Mouse (Mus musculus) midbrain, embryonic 10.5 days (tissue): ENCODE data around the gene Mroh2a. TPM values are rescaled to one million over a fixed set of nuclear protein-coding genes. Genes with fewer than 3 reads are reported as not detected.

Experiments used
- DNase-seq: peaks from one replicate; pipeline ENCODE4 v3.0.0-alpha.2; 2017; ENCODE audit warnings: low spot score
- H3K27ac ChIP-seq: fragments of 300-500 bp; sonication (generic); replicated peaks from 2 replicates; pipeline ENCODE4 v1.5.1; 2016; ENCODE audit warnings: mild to moderate bottlenecking
- H3K27me3 ChIP-seq: fragments of 300-500 bp; sonication (generic); 2 replicates; pipeline ENCODE4 v1.6.1; 2016; ENCODE audit warnings: low read depth, mild to moderate bottlenecking; ENCODE audit not compliant: poor library complexity, severe bottlenecking
- H3K36me3 ChIP-seq: fragments of 300-500 bp; sonication (generic); 2 replicates; pipeline ENCODE4 v1.6.1; 2016; ENCODE audit warnings: mild to moderate bottlenecking, moderate library complexity
- H3K4me1 ChIP-seq: fragments of 300-500 bp; sonication (generic); 2 replicates; pipeline ENCODE4 v1.6.1; 2016
- H3K4me3 ChIP-seq: fragments of 300-500 bp; sonication (generic); 2 replicates; pipeline ENCODE4 v1.5.1; 2016; ENCODE audit warnings: mild to moderate bottlenecking, moderate library complexity
- H3K9me3 ChIP-seq: fragments of 300-500 bp; sonication (generic); replicated peaks from 2 replicates; pipeline ENCODE4 v1.6.1; 2016; ENCODE audit warnings: mild to moderate bottlenecking
- WGBS: fragments of 180-500 bp; shearing (Covaris S2); methylation state at CpG from one replicate; pipeline ENCODE4 v1.1.7; 2016; 5-methylcytosine and 5-hydroxymethylcytosine counted together
- polyA plus RNA-seq: library from polyadenylated mRNA; unstranded; fragments of >200 nt; fragmentation: Nextera tagmentation; extraction: Ambion mirVana; gene quantifications from 2 replicates; pipeline ENCODE4 v1.2.1, GENCODE M21; 2016

Gene Mroh2a
- polyA plus RNA-seq, 1 experiment from 2014 or later, result 0.91 TPM

- Histone ChIP-seq H3K4me1 (no peaks in the 10 kb centered on the region), H3K9me3 (peaks cover 83% of the 10 kb centered on the region), H3K36me3 (no peaks in the 10 kb centered on the region), H3K4me3 (no peak overlapping the region), H3K27ac (no peak overlapping the region), H3K27me3 (no peaks in the 10 kb centered on the region)
- DNase-seq, result no peak
- WGBS, result 41% methylated on average over 2 of the region's 2 CpGs
Measured at GRCm38 (mm10) chr1:88289152-88289551, 62.4 kb downstream of the Mroh2a start.

GRCm38 (mm10) chr1:88289917-88290316 lies 63.1 kb downstream of the Mroh2a start:
- no peaks in the 10 kb centered on the region for H3K4me1 ChIP-seq
- H3K9me3 ChIP-seq, result peaks cover 82% of the 10 kb centered on the region
- H3K27ac ChIP-seq, result no peak overlapping the region
- H3K27me3 ChIP-seq, result no peaks in the 10 kb centered on the region
- DNase-seq, result no peak
- H3K4me3 ChIP-seq, result no peak overlapping the region
- 43% methylated on average over 4 of the region's 4 CpGs for WGBS
- no peaks in the 10 kb centered on the region for H3K36me3 ChIP-seq

- Histone ChIP-seq H3K27ac (no peak overlapping the region), H3K4me3 (no peak overlapping the region), H3K27me3 (no peaks in the 10 kb centered on the region), H3K36me3 (no peaks in the 10 kb centered on the region), H3K9me3 (peaks cover 80% of the 10 kb centered on the region), H3K4me1 (no peaks in the 10 kb centered on the region)
- 74% methylated on average over 1 of the region's 1 CpGs for WGBS
- no peak for DNase-seq
Measured at GRCm38 (mm10) chr1:88290511-88290910, 63.7 kb downstream of the Mroh2a start.

- no peaks in the 10 kb centered on the region for H3K4me1 ChIP-seq
- H3K27ac ChIP-seq, result no peak overlapping the region
- H3K36me3 ChIP-seq, result no peaks in the 10 kb centered on the region
- H3K27me3 ChIP-seq, result no peaks in the 10 kb centered on the region
- 64% methylated on average over 3 of the region's 3 CpGs for WGBS
- H3K9me3 ChIP-seq, result peaks cover 80% of the 10 kb centered on the region
- DNase-seq, result peak; percentile 14
- no peak overlapping the region for H3K4me3 ChIP-seq
Measured at GRCm38 (mm10) chr1:88291409-88292005, 64.7 kb downstream of the Mroh2a start.

GRCm38 (mm10) chr1:88292057-88292456 lies 65.3 kb downstream of the Mroh2a start:
- Histone ChIP-seq H3K9me3 (peaks cover 80% of the 10 kb centered on the region), H3K27me3 (no peaks in the 10 kb centered on the region), H3K36me3 (no peaks in the 10 kb centered on the region), H3K27ac (no peak overlapping the region), H3K4me3 (no peak overlapping the region), H3K4me1 (no peaks in the 10 kb centered on the region)
- 51% methylated on average over 2 of the region's 2 CpGs for WGBS
- peak; percentile 18 for DNase-seq

- Histone ChIP-seq H3K27me3 (no peaks in the 10 kb centered on the region), H3K4me3 (no peak overlapping the region), H3K27ac (no peak overlapping the region), H3K4me1 (no peaks in the 10 kb centered on the region), H3K36me3 (no peaks in the 10 kb centered on the region), H3K9me3 (peaks cover 79% of the 10 kb centered on the region)
- 17% methylated on average over 1 of the region's 1 CpGs for WGBS
- no peak for DNase-seq
Measured at GRCm38 (mm10) chr1:88294650-88295049, 67.9 kb downstream of the Mroh2a start.

GRCm38 (mm10) chr1:88296171-88296920 lies 69.6 kb downstream of the Mroh2a start:
- Histone ChIP-seq H3K36me3 (no peaks in the 10 kb centered on the region), H3K9me3 (peaks cover 79% of the 10 kb centered on the region), H3K4me1 (no peaks in the 10 kb centered on the region), H3K27ac (no peak overlapping the region), H3K4me3 (no peak overlapping the region), H3K27me3 (no peaks in the 10 kb centered on the region)
- peak; percentile 17 for DNase-seq
- 78% methylated on average over 4 of the region's 4 CpGs for whole genome bisulfite sequencing

GRCm38 (mm10) chr1:88297480-88298258 lies 70.9 kb downstream of the Mroh2a start:
- no peaks in the 10 kb centered on the region for H3K27me3 ChIP-seq
- no peak for DNase-seq
- no peaks in the 10 kb centered on the region for H3K36me3 ChIP-seq
- H3K4me3 ChIP-seq, result no peak overlapping the region
- 66% methylated on average over 7 of the region's 7 CpGs for WGBS
- H3K9me3 ChIP-seq, result peaks cover 82% of the 10 kb centered on the region
- no peaks in the 10 kb centered on the region for H3K4me1 ChIP-seq
- H3K27ac ChIP-seq, result no peak overlapping the region

- no peaks in the 10 kb centered on the region for H3K36me3 ChIP-seq
- WGBS, result 66% methylated on average over 4 of the region's 4 CpGs
Measured at GRCm38 (mm10) chr1:88298686-88299528, 72.1 kb downstream of the Mroh2a start.

GRCm38 (mm10) chr1:88299529-88299945 lies 72.8 kb downstream of the Mroh2a start:
- no peak for DNase-seq
- peaks cover 94% of the 10 kb centered on the region for H3K9me3 ChIP-seq
- H3K27ac ChIP-seq, result no peak overlapping the region
- WGBS, result 85% methylated on average over 2 of the region's 2 CpGs
- H3K4me1 ChIP-seq, result no peaks in the 10 kb centered on the region
- H3K36me3 ChIP-seq, result no peaks in the 10 kb centered on the region
- H3K27me3 ChIP-seq, result no peaks in the 10 kb centered on the region
- no peak overlapping the region for H3K4me3 ChIP-seq

More at GRCm38 (mm10) chr1:88298686-88299528, 72.1 kb downstream of the Mroh2a start:
- peak; percentile 16 for DNase-seq
- peaks cover 92% of the 10 kb centered on the region for H3K9me3 ChIP-seq
- no peaks in the 10 kb centered on the region for H3K4me1 ChIP-seq
- no peaks in the 10 kb centered on the region for H3K27me3 ChIP-seq
- no peak overlapping the region for H3K4me3 ChIP-seq
- no peak overlapping the region for H3K27ac ChIP-seq

- peaks cover 97% of the 10 kb centered on the region for H3K9me3 ChIP-seq
- no peaks in the 10 kb centered on the region for H3K27me3 ChIP-seq
- no peak overlapping the region for H3K27ac ChIP-seq
- WGBS, result 45% methylated on average over 5 of the region's 5 CpGs
- DNase-seq, result peak; percentile 15
- H3K4me1 ChIP-seq, result no peaks in the 10 kb centered on the region
- no peak overlapping the region for H3K4me3 ChIP-seq
- H3K36me3 ChIP-seq, result no peaks in the 10 kb centered on the region
Measured at GRCm38 (mm10) chr1:88300301-88301050, 73.7 kb downstream of the Mroh2a start.
